Mouse (Mus musculus) spleen, adult 2 months (tissue): ENCODE results near the gene Aip.

Experiments used
- CTCF ChIP-seq: fragments of 200-500 bp; IDR thresholded peaks from 2 replicates; pipeline ENCODE4 v1.5.1; 2011; ENCODE audit warnings: mild to moderate bottlenecking, inconsistent platforms; ENCODE audit not compliant: insufficient read depth, insufficient read length, insufficient replicate concordance; ENCODE audit errors: extremely low read depth
- POLR2A ChIP-seq: fragments of 200-500 bp; IDR thresholded peaks from 2 replicates; pipeline ENCODE4 v1.6.1; 2011; ENCODE audit warnings: low read depth, low read length, inconsistent platforms

DNA sequence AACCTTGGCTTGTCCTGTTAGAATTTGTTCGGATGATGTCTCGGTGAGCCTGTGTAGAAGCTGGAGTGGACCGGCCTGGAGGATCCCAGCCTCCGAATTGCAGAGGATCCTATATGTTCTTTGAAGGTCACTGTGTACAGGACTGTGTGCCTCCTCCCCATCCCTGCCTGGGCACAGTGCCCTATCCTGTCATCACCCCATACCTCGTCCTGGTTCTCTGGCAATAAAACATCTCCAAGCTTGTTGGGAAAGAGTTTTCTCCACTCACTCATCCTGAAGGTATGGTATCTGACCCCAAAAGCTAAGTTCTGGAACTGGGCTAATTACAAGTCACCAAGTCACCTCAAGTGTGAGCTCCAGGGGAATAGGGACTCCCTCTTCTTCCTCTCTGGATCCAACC is 38.6 kb downstream of the Aip start:
- TF ChIP-seq CTCF: no peak
- TF ChIP-seq POLR2A: no peak
